Mouse (Mus musculus): ENCODE results near the gene Gnai1.
"Not testable (repeated sequence)": the region's sequence is repeated elsewhere in the genome, so short reads cannot be mapped to it uniquely, and the experiment has no call there.

Gnai1 gene

DNA sequence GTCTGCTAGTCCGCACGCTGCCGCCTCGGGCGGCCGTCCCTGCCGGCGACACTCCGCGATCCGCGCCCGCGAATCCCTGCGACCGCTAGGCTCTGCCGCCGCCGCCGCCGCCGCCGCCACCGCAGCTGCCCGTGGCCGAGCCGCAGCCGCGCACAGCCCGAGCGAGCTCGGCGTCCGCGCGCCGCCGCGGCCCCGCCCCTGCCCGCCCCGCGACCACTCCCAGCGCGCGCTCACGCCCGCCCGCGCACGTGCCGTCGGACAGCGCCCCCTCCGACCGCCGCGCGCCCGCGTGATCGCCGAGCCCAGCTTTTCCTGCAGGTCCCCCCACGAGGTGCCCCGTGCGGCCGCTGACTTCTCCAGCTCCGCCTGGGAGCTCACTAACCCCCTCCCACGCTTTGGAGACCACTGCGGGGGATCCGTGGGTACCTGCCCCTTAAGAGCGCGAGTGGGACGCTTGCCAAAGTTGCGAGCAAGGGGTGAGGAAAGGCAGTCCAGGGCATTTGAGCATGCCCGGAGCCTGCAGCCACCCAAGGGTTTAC is at the start of gene Gnai1:
Gnai1 (minus strand) TSS at position 75 of the 539 bp plus-strand sequence.
- in situ Hi-C loops (cut with MboI; ENCODE audit: low sequenced_read_pairs) = no loop called here

DNA sequence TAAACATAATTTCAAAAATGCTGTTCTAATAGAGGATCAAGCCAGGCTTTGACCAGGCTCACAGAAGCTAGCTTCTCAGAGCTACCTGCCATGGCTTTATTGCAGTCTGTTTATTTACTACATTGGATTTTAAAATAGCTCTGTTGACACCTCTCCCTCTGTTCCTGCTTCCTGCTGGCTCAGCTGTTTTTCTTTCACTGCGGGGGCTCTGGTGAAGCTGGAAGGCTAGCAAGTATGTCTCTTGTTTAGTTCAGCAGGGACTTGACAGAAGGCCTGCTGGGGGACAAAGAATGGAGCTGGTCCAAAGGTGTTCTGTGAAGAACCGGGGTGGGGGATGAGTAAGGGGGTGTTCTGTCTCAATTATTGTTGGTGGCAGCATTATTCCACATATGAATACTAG is 7.7 kb upstream of the Gnai1 start:
- in situ Hi-C loops (cut with MboI; ENCODE audit: low sequenced_read_pairs) = no loop called here

DNA sequence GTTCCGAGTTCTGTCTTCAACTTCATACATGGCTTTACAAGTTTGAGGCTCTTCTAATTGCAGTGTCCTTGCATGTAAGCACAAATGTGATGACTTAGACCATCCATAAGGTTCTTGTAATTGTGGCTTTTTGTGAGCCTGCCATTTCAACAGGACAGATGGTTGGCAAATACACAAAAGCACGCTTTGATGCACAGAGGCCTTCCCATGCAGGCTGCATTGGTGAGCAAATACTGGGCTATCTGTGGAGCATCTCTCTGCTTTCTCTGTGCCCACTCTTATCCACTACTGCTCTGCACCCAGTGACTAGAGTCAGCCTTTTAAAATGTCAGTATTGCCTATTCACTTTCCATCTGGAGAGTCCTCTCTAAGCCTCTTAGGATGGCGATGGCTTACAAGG is 5.3 kb upstream of the Gnai1 start:
- in situ Hi-C loops (cut with MboI; ENCODE audit: low sequenced_read_pairs) = no loop called here

DNA sequence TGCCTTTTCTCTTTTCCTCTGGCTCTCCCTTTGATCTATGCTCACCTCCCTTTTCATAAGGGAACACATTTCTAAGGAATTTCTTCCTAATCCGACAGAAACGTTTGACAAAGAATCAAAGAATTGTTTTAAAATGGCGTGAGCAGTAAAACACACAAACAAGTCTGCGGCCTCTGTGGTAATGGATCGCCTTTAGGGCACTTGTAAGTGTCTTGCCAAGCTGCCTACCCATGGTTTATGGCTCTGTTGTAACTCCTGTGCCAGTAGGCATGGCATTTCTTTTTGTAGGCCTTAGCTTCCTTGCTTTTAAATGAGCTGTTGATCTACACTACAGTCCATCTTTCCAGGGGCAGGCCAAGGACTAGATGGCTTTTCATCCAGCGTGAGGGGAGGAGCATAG is 801 bp upstream of the Gnai1 start:
- in situ Hi-C loops (cut with MboI; ENCODE audit: low sequenced_read_pairs) = no loop called here

GRCm38 (mm10) chr5:18359376-18360280 is 527 bp downstream of the Gnai1 start:
- in situ Hi-C loops (cut with MboI; ENCODE audit: low sequenced_read_pairs) = no loop called here

DNA sequence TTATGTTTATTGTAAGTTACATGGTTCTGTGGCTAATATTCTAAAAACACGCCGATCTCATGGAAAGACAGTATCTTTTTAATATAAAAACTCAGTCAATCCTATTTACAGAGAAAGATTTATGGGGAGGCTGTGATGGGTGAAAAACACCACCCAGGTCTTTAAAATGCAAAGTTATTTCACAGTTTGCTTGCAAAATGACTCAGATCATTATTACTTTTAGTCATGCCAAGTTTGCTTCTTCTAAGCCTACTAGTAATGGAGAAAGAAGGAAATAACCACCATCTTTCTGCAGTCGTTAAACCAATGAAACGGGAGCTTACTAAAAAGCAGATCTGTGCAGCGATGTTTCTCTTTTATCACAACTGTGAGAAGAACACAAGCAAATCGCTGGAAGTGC is 1.4 kb downstream of the Gnai1 start:
- in situ Hi-C loops (cut with MboI; ENCODE audit: low sequenced_read_pairs) = no loop called here

DNA sequence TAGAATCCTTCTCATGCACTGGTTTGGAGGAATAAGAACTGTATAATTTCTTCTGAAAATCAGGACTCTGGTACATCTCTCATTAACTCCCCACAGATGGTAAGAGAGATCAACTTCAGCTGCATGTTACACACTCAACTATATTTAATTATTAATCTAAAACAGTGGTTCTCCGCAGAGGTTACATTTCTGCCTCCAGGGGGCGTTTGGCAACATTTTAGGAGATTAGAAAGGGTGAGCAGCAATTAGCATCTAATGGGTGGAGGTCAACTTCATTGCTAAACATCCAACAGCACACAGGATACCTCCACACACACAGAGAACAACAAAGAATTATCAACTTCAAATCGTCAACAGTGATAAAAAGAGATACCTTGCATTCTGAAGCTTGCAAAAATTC is 2.0 kb downstream of the Gnai1 start:
- in situ Hi-C loops (cut with MboI; ENCODE audit: low sequenced_read_pairs) = no loop called here

DNA sequence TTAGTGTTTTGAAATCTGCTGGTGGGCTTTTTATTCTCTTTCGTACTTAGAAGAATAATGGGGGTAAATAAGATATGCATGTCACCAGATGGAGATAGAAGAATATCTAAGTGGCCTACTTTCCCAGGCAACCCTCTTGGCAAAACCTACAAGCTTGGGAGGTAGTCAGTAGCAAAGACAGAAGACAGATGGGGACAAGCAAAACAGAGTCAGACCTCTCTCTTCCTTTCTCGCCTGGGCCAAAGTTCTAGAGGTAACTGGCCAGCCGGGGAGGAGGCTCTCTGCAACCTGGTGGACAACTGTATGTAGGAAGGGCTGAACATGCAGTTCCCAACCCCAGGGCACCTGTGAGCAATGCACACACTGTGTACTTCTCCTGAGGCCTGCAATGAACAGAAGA is 12.9 kb downstream of the Gnai1 start:
- in situ Hi-C loops (cut with MboI; ENCODE audit: low sequenced_read_pairs) = no loop called here

DNA sequence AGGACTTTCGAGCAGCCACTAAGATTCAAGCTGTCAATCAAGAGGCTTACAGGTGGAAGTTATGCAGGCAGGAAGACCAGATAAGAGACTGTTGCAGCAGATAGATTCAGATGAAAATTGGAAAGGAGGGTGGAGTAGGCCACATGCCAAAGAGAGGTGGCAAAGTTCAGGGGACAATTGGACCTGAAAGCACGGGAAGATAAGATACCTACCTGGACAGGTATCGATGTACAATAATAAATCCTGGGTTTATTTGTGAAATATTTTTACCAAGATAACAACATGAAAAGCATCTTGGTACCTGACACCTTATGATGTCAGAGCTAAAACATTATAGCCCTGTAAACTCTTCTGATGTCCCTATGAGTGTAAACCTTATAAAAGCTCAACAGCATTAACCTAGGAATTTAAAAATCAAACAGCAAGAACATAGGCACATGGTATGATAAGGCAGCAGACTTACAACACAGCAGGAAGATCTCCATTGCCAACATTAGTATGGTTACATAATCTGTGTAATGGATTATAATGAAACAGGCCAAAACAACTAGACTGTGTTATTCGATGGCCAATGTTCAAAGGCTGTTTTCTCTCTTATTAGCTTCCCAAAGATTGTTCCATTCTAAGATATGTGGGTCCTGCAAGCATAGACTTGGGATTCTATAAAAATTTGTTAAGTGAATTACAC is 16.6 kb downstream of the Gnai1 start:
- in situ Hi-C loops (cut with MboI; ENCODE audit: low sequenced_read_pairs) = no loop called here

GRCm38 (mm10) chr5:18342765-18343454 is 17.2 kb downstream of the Gnai1 start:
- in situ Hi-C loops (cut with MboI; ENCODE audit: low sequenced_read_pairs) = no loop called here

DNA sequence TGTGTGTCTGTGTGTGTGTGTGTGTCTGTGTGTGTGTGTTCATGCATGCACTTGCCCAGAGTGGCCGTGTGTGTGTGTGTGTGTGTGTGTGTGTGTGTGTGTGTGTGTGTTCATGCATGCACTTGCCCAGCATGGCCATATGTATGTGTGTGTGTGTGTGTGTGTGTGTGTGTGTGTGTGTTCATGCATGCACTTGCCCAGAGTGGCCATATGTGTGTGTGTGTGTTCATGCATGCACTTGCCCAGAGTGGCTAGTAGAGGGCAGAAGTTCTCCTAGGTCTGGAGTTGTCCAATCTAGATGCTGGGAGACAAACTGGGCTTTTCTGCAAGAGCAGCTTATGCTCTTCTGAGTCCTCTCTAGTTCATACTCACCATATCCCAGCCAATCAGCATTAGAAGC is 18.3 kb downstream of the Gnai1 start:
- in situ Hi-C loops (cut with MboI; ENCODE audit: low sequenced_read_pairs) = not testable (repeated sequence)

DNA sequence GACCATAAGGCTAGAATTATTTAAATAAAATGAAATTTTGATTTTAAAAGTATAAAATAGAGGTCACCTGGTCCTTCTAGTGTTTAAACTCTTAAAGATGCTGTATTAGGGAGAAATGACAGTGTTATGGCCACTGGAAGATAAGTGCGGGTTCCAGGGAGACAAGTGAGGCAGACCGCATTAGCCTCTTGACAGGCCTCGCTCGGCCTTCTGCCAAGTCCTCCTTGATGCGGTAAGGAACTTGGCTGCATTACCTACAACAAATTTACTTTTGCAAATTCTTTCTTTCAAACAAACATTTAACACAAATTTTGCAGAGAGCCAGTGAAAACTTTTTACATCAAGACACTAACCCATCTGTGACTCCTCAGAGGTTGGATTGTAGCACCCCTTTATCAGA is 27.9 kb downstream of the Gnai1 start:
- in situ Hi-C loops (cut with MboI; ENCODE audit: low sequenced_read_pairs) = no loop called here

DNA sequence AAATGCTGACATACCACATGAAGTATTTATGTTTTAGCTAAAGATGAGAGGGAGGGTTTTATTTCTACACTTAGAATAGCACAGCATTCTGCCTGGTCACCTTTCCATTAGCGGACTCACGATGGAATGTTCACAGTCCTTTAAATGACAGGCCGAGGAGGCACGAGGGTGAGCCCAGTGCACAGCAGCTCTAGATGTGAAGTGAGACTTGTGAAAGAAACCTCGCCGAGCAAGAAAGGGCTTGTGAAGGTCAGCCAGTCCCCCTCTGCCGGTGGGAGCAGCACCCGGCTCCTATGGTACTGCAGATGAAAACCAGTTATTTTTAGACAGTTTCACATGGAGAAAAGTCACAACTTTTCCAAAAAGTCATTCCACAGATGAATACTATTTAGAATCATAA is 29.4 kb downstream of the Gnai1 start:
- in situ Hi-C loops (cut with MboI; ENCODE audit: low sequenced_read_pairs) = no loop called here

DNA sequence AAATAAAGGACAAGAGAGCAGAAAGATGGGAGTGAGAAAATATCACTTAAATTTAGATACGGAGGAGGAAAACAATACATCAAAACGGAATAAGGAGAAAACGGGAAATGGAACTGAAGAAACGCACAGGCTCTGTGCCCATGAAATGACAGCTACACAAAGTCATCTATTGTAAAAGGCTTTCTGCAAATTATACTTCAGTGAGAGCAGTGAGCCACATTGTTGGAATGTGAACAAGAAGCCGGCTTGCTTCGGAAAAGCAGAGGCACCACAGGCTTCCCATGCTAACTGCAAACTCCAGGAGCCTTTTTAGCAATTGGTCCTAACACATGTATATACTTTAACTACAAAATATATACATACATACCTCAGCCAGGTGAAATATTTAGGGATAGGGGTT is 34.0 kb downstream of the Gnai1 start:
- in situ Hi-C loops (cut with MboI; ENCODE audit: low sequenced_read_pairs) = no loop called here

DNA sequence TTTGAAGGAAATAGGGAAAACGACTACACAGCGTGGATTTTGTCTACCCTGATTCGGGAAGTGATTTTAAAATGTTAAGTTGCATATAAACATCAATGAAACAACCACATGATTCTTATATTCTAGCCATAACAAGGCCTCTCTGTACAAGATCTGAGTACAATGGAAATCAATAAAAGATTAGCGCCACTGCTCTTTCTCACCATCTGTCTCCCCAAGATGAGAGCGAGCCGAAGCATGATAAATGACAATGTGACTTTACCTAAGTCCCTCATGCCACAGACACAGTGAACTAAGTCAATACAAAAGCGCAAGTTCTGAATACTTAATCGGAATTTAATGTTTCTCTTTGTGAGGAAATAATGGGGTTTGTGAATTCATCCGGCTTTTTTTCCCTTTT is 36.6 kb downstream of the Gnai1 start:
- in situ Hi-C loops (cut with MboI; ENCODE audit: low sequenced_read_pairs) = no loop called here

DNA sequence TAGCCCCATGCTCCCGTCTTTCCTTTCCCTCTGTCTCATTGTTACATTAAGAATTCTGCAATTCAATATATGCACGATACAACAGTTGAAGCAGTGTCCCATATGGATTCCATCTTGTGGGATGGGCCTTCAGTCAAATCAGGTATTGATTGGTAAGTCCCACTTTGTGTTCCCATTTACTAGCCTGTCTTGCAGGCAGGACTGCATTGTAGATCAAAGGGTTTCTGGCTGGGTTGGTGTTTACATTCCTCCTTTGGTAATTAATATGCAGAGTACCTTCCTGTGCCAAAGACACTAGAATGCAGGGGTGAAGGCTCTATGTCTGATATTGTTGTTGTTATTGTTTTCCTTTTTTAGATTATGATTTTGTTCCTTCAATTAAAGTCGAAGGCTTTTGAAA is 38.5 kb downstream of the Gnai1 start:
- in situ Hi-C loops (cut with MboI; ENCODE audit: low sequenced_read_pairs) = no loop called here

DNA sequence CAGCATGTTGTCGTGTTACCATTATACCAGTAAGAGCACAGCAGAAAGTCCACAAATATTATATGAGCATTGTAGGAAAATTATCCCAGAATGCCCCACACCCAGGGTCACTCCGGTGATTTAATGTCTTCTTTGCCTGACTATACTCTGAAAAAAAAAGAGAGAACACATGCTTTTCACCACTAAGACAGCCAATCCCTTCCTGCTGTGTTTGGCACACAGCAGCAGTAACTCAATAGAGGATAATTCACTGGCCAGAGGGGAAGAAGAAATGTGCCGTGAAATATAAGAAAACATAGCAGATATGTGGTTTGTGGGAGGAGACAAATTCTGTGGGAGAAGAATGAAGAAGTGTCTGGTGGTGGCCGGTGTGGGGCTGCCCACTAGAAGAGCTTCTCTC is 41.3 kb downstream of the Gnai1 start:
- in situ Hi-C loops (cut with MboI; ENCODE audit: low sequenced_read_pairs) = no loop called here

GRCm38 (mm10) chr5:18307229-18307804 is 52.8 kb downstream of the Gnai1 start:
- in situ Hi-C loops (cut with MboI; ENCODE audit: low sequenced_read_pairs) = no loop called here

DNA sequence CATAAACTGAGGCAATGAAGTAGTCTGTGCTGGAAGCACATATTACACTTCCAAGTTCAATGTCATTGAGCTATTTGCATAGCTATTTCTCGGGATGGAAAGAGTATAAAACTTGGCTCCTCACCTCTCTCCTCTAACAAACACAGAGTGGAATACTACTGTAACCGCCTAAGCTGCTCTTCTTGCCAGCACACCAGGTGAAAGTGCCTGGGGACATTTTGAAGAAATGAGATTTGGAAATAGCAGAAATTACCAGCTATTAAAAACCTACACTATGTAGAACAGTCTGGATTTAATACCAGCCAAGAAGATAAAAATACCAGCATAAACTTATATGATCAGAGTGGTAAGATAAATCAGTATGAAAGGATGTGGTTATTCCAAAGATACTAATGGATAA is 63.6 kb downstream of the Gnai1 start:
- in situ Hi-C loops (cut with MboI; ENCODE audit: low sequenced_read_pairs) = no loop called here

GRCm38 (mm10) chr5:18292744-18293143 is 67.4 kb downstream of the Gnai1 start:
- in situ Hi-C loops (cut with MboI; ENCODE audit: low sequenced_read_pairs) = no loop called here

- in situ Hi-C loops (cut with MboI; ENCODE audit: low sequenced_read_pairs) = no loop called here
Measured at GRCm38 (mm10) chr5:18289530-18289929, 70.6 kb downstream of the Gnai1 start.
